Mouse (Mus musculus): ENCODE results near the gene Ehd4.

Gene Ehd4

DNA sequence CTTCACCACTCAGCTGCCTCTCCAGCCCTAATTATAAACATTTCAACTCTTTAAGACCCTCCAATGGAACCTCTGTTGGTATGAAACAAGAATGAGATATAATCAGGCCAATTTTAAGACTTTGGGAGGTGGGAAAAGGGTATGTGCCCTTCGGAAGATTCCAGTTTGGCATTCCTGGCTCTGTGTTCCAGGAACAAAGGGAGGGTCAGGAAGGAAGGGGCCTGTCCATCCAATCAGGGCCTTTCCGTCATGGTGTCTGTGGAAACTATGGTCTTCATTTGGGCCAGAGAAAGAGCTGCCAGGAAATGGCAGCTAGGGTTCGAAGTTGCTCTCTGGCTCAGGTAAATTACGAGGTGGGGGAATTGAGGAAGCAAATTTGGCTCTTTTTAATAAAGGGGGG lies 46.3 kb downstream of the Ehd4 start:
- DNase-seq (ENCODE audit: low spot score in 2 of 2) = no peak

DNA sequence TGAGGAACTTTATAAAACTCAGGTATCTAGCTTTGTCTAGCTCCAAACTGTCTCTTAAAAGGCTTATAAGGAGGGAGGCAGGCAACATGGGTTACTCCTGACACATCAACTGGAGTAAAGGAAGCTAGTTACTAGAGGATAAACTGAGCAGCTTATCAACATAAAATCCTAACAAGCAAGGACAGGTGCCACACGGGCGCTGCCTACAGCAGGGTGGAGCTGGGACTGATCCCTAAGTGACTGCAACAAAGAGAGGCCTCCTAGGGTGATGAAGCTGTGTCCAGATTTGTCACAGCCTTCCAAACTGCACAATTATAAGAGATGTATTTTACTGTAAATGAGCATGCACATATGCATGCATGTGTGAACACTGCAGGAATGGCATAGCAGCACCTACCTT lies 47.0 kb downstream of the Ehd4 start:
- DNase-seq (ENCODE audit: low spot score in 2 of 2) = no peak

DNA sequence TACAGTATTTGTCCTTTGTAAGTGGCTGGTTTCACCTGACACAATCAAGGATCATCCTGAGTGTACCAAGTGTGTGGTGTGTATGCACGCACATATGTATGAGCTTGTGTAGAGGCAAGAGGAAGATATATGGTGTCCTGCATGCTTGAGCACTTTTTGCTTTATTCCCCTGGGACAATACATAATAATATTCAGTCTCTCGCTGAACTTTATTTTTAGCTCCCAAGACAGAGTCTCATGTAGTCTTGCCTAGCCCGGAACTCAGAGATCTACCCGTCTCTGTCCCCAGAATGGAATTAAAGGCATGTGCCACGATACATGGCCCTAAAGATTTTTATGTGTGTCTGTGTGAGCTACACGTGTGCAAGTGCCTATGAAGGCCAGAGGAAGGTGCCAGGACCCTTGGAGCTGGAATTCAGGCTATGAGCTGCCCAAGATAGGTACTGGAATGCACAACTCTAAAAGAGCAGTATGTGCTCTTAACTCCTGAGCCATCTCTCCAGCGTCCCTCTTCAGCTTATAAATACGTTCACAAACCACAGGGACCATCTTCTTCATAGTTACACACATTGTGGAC lies 47.9 kb downstream of the Ehd4 start:
- DNase-seq (ENCODE audit: low spot score in 2 of 2) = no peak

DNA sequence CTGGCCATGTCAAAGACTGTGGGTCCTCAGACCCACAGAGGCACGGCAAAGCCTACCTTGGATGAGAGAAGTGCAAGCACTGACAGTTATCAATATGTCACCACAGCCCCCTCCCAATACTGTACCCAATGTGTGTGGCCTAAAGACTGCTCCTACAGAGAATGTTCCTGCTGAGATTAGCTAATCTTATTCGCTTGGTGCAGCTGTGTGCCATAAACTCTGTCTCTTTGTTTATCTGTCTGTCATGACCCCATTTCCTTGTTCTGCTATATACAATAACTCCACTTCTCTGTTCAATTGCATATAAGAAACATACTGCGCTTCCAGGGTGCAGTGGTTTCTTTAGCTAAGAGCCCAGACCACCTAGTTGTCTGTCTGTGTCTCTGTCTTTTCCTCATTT lies 48.5 kb downstream of the Ehd4 start:
- DNase-seq (ENCODE audit: low spot score in 2 of 2) = no peak

DNA sequence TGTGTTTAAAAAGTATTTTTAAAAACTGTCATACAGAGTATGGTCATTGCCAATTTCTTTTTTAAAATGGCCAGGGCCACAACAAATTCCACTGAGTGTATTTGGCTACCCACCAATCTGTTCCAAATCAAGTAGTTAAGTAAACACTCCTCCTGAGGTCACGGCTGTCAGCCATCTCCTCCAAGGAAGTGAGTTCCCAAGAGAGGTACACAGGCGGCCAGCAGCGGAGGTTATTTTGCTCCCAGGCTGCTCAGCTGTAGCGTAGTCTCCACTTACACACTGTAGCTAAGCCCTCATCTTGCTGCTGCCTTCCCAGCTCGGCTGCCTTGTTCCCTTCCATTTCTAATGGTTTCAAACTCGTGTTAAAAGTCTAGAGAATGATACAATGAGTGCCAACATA lies 51.5 kb downstream of the Ehd4 start:
- no peak for DNase-seq (ENCODE audit: low spot score in 2 of 2)

DNA sequence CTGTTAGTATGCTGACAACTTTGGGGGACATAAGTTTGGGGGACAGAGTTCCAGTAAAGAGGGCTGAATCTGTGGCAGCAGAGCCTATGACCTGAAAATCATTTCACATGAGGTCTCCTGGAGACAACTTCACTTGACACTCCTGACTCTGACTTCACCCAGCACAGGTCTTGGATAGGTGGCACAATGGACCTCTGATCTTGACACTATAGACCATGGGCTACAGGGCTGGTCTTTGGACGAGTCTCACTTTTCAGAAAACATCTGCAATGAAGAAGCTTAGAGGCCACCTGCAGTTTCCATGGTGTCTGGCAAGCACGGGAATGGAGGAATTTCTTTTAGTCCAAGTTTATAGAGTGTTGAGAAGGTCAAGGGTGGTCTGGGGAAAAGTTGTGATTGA lies 52.0 kb downstream of the Ehd4 start:
- DNase-seq (ENCODE audit: low spot score in 2 of 2) = no peak

DNA sequence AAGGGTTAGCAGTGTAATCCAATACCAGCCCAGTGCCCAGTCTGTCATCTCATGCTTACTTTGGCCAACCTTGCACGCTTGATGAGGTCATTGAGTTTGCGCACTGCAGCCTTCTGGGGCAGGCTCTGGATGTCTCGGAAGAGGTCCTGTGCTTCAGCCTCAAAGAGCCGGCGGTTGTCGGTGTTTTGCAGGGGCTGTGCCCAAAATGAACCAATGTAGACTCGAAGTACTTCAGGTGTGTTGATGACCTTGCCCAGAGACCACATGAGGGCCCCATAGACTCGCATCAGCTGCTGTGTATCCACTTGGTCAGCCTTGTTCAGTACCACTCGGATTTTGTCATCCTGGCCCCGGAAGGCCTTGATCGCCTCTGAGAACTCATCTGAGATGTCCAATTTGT lies 52.4 kb downstream of the Ehd4 start:
- DNase-seq (ENCODE audit: low spot score in 2 of 2) = no peak

DNA sequence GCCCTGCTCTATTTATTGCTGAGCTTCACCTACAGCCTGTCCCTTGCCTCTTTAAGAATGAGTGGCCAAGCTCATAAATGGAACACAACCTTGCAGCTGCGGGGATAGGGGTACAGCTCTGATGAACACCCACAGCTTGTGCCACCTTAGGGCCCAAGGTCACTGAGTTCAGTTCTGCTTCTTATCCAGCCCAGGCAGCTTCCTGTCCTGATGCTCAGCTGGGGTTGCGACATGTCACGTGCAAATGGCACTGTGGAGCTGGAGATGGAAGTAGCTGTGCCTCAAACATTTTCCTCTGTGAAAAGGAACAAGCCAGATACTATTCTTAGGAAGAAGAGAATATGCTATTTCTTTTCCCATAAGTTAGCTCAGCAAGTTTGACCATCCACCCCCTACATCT lies 54.5 kb downstream of the Ehd4 start:
- DNase-seq (ENCODE audit: low spot score in 2 of 2) = no peak

DNA sequence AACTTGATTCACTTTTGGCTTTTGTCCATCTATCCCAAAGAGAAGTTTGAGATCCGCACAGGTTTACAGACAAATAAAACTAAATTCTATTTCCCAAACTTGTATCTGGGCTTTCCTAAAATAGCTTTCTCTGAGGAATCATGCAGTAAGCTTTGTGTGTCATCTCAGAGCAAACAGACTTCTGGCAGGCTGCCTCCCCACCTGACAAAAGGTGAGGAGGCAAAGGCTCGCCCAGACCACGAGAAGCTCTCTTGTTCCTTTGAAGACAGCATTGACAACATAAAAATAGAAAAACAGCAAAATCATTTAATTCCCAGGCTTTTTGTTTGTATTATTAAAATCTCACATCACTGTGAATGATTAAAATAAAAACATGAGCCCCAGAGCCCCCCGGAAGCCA lies 55.1 kb downstream of the Ehd4 start:
- no peak for DNase-seq (ENCODE audit: low spot score in 2 of 2)

DNA sequence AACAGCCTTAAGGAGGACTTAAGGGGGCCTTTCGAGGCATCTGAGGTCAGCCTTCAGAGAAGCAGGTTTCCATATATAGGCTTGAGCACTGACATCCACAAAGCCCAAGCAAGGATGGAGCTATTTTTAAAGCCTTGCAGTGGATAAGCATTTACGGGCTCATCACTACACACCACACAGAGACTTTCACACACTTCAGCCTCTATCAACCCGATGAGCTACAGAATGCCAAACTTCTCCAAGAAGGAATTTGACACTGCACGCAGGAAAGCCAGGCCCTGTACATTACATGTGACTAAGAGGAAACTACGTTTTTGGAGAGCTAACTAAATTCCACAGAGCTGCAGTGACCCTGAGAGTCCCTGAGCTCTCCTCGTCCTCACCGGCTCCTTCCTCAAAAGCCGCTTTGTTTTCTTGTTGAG lies 55.6 kb downstream of the Ehd4 start:
- no peak for DNase-seq (ENCODE audit: low spot score in 2 of 2)

DNA sequence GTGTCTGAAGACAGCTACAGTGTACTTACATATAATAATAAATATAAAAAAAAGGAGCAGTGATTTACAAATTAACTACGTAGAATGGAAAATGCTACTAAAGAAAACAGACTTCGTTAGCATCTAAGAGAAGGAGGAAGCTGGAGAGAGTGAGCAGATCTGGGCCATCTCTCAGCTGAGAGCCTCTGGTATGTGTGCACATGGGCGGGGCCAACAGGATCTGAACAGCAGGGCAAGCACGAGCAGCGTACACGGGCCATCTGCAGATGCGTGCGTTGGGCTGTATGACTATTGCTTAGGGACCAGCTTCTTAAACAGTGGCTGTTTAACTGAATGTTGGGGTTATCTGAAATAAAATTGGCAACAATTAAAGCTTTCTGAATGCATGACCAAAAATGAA lies 56.5 kb downstream of the Ehd4 start:
- DNase-seq (ENCODE audit: low spot score in 2 of 2) = no peak

DNA sequence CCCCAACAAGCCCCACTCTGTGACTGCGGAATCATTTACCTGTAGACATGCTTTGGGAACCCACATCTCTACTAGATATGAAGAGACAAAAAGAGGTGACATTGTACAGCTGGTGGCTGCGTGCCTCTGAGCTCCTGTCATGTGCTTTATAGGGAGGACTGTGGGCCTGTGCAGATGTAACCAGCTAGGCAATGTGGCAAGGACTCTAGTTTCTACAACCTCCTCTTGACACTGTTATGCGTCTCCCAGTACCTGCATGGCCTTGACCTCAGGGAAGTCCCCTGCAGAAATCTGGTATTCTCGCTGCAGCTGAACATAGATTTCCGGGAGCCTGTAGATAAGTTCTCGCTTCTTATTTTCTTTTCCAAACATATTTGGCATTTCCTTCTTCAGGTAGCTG lies 57.7 kb downstream of the Ehd4 start:
- no peak for DNase-seq (ENCODE audit: low spot score in 2 of 2)

DNA sequence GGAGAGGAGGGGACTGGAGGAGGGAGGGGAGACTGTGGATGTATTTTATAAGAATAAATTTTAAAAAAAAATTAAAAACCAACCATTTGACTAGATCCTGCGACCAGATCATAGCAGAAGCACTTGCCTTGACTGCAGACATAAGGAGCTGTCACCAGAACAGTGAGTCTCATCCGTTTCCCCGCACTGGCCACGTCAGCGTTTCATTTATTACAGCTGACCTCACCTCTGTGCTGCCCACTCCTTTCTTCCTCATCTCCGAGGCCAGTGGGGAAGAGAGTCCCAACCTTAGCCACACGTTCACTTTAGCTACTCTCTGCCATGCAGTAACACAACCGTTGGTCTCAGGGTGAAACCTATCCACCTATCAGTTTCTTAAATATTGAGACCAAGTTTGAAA lies 58.2 kb downstream of the Ehd4 start:
- no peak for DNase-seq (ENCODE audit: low spot score in 2 of 2)

DNA sequence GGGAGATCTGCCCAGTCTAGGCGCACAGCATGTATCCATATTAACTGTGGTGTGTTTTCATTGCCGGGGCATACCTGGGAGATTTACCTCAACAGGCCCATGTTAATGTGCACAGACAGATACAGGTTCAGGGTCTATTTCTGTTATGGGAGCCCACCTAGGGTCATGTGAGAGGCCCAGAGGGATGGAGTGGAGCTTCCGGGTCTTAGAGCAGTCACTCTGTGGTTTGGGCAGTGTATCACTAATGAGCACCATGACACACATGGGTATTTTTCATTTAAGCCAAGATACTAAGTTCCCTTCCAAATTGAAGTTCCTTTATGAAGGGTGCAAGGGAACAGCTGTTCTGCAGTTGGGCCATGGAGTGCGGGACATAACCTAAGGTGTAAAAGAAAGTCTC lies 59.2 kb downstream of the Ehd4 start:
- DNase-seq (ENCODE audit: low spot score in 2 of 2) = no peak

DNA sequence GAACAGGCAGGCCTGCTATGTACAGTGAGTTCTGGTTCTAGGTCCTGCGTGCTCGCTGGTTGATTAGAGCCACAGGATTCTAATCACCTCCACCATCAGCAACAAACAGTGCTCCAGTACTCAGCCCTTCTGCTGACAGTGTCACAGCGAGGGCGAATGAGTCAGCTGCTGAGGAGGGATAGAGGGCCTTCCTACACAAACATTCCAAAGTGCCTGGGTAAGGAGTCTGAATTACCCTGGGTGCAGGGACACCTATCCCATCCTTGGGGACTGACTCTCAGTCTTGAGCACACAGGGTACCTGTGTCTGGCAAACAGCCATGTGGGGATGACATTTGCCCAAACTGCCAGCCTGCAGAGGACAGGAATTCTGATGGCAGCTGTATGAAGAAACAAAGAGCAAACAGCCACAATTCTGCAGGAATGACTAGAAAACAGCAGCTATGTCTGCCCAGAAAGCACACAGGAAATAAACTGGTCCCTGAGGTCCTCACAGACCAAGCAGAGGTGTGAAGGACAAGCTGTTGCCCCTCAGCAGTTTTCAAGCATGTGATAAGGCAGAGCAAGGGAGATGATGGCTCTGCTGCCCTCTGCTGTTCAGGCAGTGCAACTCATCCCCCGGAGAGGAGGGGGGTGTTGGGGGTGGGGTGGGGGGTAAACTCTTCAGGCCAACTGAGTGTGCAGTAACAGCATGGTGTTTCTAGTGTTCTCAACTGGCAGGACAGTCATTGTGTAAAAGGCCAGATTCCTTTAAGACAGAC lies 60.6 kb downstream of the Ehd4 start:
- DNase-seq (ENCODE audit: low spot score in 2 of 2) = no peak

DNA sequence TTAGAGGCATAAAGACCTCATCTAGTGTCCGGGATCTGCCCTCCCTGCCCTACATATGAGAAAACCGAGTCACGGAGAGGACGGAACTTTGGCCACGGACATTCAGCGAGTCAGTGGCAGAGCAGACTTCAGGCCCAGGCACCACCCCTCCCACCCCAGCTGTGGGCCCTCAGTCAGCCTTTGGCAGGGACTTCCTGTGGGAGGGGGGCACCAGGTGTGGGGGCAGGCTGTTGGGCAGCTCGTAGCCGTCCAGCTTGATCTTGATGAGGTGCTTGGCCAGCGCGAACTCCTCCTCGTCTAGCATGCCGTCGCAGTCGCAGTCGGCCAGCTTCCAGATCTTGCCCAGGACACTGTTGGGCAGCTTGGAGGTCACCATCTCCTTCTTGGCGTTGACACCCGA lies 63.4 kb downstream of the Ehd4 start:
- DNase-seq (ENCODE audit: low spot score in 2 of 2) = no peak

DNA sequence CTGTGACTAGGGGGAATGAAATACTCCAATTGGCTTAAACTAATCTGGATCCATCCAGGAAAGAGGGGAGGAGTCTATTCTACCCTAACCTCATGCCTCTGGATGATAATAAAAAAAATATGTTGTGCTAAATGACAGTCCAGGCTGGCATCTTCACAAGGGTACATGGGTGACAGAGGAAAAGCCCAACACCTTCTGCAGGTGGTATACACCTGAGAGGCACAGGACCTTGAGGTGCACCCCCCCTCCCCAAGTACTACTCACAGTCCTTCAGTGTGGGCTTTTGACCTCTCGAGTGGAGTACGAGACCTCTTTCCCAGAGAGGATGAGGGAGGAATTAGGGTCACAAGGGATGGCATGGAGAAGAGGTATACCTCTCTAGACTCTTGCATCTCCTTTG lies 66.5 kb downstream of the Ehd4 start:
- no peak for DNase-seq (ENCODE audit: low spot score in 2 of 2)

DNA sequence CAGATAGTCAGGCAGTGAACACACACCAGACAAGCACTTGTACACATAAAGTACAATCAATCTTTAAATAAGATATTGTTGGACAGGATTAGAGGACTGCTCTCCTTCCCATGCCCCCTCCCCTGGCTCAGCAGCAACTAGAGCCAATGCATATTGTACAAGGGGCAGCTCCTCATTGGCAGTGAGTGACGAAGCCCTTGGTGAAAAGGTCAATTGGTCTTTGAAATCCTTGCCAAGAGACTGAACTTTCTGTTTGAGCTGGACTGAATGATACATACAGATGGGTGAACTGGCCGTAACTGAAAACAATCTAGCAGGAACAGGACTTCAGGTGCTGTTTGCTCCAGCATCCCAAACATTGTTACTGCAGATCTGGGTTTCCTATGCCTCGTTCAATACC lies 67.0 kb downstream of the Ehd4 start:
- no peak for DNase-seq (ENCODE audit: low spot score in 2 of 2)

DNA sequence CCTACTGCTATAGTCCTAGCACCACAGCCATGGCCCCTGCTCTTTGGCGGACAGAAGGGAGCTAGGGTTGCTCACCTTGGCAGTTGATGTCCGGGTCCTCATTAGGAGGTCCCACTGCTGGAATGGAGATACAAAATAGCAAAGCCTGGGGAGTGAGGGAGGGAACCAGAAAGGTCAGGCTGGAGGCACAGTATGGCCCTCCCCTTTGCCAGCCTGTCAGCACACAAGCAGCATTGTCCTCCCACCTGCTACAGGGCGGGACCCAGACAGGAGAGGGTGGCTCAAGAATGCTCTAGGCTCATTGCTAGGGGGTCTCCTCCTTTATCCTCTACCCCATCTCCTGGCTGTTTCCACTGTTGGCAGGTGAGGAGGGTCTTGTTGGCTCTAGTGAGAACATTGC lies 68.4 kb downstream of the Ehd4 start:
- no peak for DNase-seq (ENCODE audit: low spot score in 2 of 2)

DNA sequence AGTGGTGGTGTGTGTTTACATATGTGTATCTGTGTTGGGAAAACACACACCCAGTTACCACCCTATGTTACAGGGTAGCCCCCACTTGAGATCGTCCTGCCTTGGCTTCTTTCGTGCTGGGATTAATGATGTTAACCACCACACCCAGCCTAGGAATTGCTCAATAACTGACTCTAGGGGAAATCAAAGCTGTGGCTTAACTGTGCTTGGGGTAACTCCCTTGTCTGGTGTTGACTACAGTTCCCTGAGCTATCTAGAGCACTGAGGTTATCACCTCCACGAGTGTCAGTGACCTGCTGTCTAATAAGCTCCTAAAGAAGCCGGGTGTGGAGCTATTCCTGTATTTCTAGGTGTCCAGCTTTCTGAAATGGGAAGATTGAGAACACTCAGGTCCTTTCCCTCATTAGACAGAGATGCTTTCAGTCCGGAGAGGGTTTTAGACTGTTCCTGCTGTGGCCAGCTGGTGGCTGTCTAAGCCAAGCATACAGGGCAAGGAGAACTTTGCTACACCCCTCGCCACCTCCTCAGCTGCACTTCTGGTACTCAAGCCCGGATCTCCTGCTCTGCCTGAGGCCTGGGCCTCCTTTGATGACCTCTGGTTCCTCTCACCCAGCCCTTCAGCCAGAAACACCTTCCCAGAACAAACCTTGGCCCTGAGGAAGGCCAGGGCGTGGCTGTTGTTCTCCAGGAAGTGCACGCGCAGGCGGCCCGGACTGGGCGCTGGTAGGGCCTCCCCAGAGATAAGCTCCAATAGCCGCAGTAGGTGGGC lies 69.6 kb downstream of the Ehd4 start:
- DNase-seq (ENCODE audit: low spot score in 2 of 2) = no peak

DNA sequence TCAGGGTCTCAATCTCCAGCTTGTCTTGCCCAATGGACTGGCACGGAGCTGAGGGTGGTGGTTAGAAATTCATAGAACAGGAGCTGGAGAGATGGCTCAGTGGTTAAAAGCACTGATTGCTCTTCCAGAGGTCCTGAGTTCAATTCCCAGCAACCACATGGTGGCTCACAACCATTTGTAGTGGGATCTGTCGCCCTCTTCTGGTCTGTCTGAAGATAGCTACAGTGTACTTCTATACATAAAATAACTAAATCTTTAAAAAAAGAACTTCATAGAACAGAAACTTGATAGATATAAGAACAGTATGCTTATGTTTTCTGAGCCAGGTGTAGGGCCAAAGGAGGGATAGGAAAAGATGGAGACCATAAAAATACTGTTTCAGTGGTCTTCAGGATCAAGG lies 72.0 kb downstream of the Ehd4 start:
- no peak for DNase-seq (ENCODE audit: low spot score in 2 of 2)

DNA sequence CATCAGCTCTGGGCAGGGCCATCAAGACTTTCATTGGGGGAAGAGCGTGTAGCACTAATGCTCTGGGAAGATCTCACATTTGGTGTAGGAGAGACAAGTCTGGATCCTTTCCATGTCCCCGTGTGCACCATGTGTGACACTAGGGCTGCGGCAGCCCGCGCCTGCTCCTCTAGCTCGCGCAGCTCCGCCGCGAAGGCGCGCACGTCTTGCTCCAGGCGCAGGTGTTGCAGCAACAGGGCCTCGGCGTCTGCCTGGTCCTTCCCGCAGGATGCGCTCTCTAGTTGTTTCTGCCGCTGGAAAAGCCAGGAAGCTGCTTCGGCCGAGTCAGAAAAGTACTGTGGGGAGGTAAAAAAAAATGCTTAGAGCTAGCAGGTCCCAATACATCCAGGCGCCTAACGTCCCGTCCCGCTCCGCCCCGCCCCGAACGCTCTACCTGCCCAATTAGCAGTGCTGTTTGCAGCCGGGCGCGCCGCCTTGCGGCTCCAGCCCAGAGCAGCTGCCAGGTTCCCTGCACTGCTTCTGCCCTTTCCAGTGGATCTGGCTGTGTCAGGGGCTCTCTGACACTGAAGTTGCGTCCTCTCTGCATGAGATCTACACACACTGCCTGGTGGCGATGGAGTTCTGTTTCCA lies 78.2 kb downstream of the Ehd4 start:
- no peak for DNase-seq (ENCODE audit: low spot score in 2 of 2)

DNA sequence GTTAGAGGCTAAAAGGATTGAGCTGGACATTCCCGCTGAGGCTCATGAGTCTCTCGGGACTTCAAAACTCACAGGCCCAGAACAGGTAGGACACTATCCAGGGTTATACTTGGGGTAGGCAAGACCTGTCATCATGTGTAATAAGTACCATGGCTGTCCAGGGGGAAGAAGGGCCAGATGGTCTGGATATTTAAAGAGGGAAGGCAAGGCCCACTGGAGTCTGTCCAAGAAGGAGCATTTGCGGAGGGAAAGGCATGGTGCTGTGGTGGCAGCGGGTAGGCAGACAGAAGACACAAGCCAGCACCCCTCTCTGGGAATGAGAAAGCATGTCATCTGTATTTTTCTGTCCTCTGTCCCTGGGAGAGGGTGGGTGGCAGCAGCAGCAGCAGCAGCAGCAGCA lies 80.3 kb downstream of the Ehd4 start:
- no peak for DNase-seq (ENCODE audit: low spot score in 2 of 2)

Measured in frontal cortex, postnatal 10 days (tissue).